Mouse (Mus musculus) neural tube, embryonic 15.5 days (tissue): ENCODE measurements around the gene Piwil1. TPM values are rescaled to one million over a fixed set of nuclear protein-coding genes. Genes with fewer than 3 reads are reported as not detected.
A peak's percentile ranks its signal among the peaks of the same experiment; 100 is the strongest.

ENCODE experiments used
- ATAC-seq: fragments of 200-750 bp; cut with Nextera tagmentation; 2 replicates; pipeline ENCODE4 v1.8.0; 2017; ENCODE audit warnings: mild to moderate bottlenecking, moderate TSS enrichment, moderate library complexity; ENCODE audit not compliant: low FRiP score
- H3K27ac ChIP-seq: fragments of 300-500 bp; sonication (generic); replicated peaks from 2 replicates; pipeline ENCODE4 v1.5.1; 2015; ENCODE audit warnings: mild to moderate bottlenecking, inconsistent platforms
- H3K27me3 ChIP-seq: fragments of 300-500 bp; sonication (generic); replicated peaks from 2 replicates; pipeline ENCODE4 v1.6.1; 2015; ENCODE audit warnings: inconsistent platforms
- H3K36me3 ChIP-seq: fragments of 300-500 bp; sonication (generic); 2 replicates; pipeline ENCODE4 v1.6.1; 2015; ENCODE audit warnings: inconsistent platforms
- H3K4me1 ChIP-seq: fragments of 300-500 bp; sonication (generic); 2 replicates; pipeline ENCODE4 v1.6.1; 2015; ENCODE audit warnings: inconsistent platforms
- H3K4me2 ChIP-seq: fragments of 300-500 bp; sonication (generic); 2 replicates; pipeline ENCODE4 v1.6.1; 2015; ENCODE audit warnings: inconsistent platforms, mild to moderate bottlenecking, moderate library complexity
- H3K4me3 ChIP-seq: fragments of 300-500 bp; sonication (generic); replicated peaks from 2 replicates; pipeline ENCODE4 v1.5.1; 2015; ENCODE audit warnings: mild to moderate bottlenecking, inconsistent platforms
- H3K9ac ChIP-seq: fragments of 300-500 bp; sonication (generic); replicated peaks from 2 replicates; pipeline ENCODE4 v1.6.1; 2015; ENCODE audit warnings: mild to moderate bottlenecking, inconsistent platforms
- H3K9me3 ChIP-seq: fragments of 300-500 bp; sonication (generic); replicated peaks from 2 replicates; pipeline ENCODE4 v1.6.1; 2016; ENCODE audit warnings: inconsistent platforms
- WGBS: fragments of 180-500 bp; shearing (Covaris S2); methylation state at CpG from one replicate; pipeline ENCODE4 v1.1.7; 2015; ENCODE audit warnings: mixed read lengths; 5-methylcytosine and 5-hydroxymethylcytosine counted together
- polyA plus RNA-seq: library from polyadenylated mRNA; unstranded; fragments of >200 nt; fragmentation: Nextera tagmentation; extraction: Ambion mirVana; gene quantifications from 2 replicates; pipeline ENCODE4 v1.2.1, GENCODE M21; 2015

Piwil1 gene
- polyA plus RNA-seq, 1 experiment from 2014 or later = 0.33 TPM

DNA sequence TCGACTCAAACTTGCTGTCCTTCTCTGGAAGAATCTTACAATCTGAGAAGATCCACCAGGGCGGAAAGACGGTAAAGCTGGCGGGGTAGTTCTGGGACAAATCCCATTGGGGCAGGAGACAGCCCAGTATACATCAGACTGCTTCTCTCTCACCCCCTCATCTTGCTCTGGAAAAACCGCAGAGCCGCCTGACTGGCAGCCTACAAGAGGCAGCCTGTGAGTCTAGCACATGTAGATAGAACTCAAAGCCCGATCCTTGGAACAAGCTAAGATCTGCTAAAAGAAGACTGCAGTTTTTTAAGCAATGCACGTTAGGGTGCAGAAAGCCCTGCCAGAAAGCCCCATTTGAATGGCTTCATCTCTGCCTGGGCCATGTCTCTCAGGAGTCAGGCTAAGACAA, 43.9 kb downstream of the Piwil1 start:
- WGBS = 85% methylated on average over 8 of the region's 8 CpGs
- H3K27me3 ChIP-seq = no peaks in the 10 kb centered on the region
- no peak for ATAC-seq

DNA sequence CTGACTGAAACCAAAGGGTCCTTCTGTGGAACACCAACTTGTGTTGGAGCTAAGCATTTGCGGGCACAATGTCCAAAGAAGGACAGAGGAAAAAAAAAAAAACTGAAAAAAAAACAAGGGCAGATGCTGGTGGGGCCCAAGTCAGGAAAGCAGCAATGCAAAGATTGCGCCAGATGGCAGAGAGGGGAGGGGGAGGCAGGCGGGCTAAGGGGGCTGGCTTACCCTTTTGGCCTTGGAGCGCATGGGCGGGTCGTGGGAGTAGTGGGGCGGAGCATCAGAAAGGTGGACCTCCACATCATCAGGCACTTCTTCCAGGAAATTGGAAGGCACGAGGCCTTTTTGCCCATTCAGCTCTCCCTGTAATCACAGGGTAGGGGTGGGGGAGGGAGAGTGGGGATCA, 58.8 kb downstream of the Piwil1 start:
- H3K27me3 ChIP-seq = no peaks in the 10 kb centered on the region
- no peak overlapping the region for H3K4me2 ChIP-seq
- no peak overlapping the region for H3K9ac ChIP-seq
- no peak overlapping the region for H3K4me3 ChIP-seq
- H3K9me3 ChIP-seq = no peaks in the 10 kb centered on the region
- no peak overlapping the region for H3K27ac ChIP-seq
- H3K4me1 ChIP-seq = peaks cover 9% of the 10 kb centered on the region
- H3K36me3 ChIP-seq = peaks cover 4% of the 10 kb centered on the region; the same call in 1 of the 2 replicates
- 45% methylated on average over 8 of the region's 8 CpGs for WGBS
- no peak for ATAC-seq

More for the DNA sequence above, 43.9 kb downstream of the Piwil1 start:
- H3K4me1 ChIP-seq = 0 out of 2 replicates have a peak, but pooled peaks cover 3% of the 10 kb centered on the region
- no peak overlapping the region for H3K4me2 ChIP-seq
- H3K4me3 ChIP-seq = no peak overlapping the region
- no peak overlapping the region for H3K9ac ChIP-seq
- no peaks in the 10 kb centered on the region for H3K9me3 ChIP-seq
- H3K36me3 ChIP-seq = no peaks in the 10 kb centered on the region
- no peak overlapping the region for H3K27ac ChIP-seq

DNA sequence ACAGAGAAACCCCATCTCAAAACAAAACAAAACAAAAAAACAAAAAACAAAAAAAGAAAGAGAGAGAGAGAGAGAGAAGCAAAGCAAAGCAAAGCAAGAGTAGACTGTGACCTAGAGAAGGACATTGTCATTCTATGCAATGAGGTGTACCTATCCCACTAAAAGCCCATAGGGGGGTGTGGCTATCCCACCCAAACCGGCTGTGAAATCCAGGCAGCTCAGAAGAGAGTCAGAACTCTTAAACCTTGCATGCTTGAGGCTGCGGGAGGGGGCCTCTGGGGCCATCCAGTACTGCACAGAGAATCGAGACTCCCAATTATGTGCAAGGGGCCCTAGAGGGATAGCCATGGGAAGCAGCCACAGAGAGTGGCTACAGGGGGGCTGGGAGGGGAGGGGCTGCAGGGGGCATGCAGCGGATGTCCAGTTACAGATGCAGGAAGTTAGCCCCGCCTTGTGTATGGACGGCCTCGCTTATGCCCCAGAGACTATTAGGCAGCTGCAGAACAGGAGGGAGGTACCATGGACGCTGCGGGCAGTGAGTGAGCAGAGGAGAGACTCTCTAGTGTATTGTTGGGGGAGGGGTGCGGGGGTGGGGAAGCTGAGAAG, 66.8 kb downstream of the Piwil1 start:
- Histone ChIP-seq H3K36me3 (peaks cover 25% of the 10 kb centered on the region), H3K4me2 (peak overlapping the region; percentile 35), H3K27ac (no peak overlapping the region), H3K4me1 (peaks cover 4% of the 10 kb centered on the region; the same call in 1 of the 2 replicates), H3K27me3 (no peaks in the 10 kb centered on the region), H3K4me3 (no peak overlapping the region), H3K9me3 (no peaks in the 10 kb centered on the region), H3K9ac (no peak overlapping the region)
- 8% methylated on average over 10 of the region's 10 CpGs for WGBS
- no peak for ATAC-seq

DNA sequence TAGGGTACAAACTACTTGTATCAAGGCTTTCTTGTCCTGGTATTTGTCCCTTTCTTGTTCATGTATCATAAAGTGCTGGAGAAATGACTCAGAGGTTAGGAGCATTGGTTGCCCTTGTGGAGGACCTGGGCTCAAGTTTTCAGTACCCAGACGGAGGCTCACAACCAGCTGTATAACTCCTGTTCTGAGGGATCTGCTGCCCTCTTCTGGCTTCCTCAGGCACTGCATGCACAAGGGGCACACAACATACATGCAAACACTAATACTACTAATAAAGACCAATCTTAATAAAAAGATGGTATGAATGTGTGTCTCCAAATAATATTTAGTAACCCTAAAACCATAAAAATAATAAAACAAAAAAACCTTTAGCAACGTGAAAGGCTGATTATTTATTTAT, 74.1 kb downstream of the Piwil1 start:
- H3K9me3 ChIP-seq = no peaks in the 10 kb centered on the region
- WGBS = 71% methylated on average over 2 of the region's 2 CpGs
- no peak for ATAC-seq

DNA sequence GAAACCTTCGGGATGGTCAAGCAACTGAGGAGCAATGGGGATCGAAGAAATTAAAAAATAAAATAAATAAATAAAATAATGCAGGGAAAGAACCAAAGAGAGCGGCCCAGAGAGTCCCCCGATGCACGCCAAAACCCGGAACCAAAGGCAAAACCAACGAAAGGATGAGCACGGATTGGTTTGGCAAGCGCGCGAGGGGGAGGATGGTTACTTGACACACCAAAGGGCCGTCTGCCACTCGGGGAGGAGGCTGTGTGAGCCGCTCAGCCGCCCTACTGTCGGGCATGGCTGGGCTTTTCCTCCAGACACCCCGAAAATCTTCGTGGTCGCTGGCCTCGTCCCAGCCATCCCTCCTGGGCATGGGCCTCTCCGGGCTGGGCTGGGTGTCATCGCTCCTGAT, 79.3 kb downstream of the Piwil1 start:
- H3K27ac ChIP-seq = no peak overlapping the region
- H3K9ac ChIP-seq = no peak overlapping the region
- no peaks in the 10 kb centered on the region for H3K4me1 ChIP-seq
- no peaks in the 10 kb centered on the region for H3K27me3 ChIP-seq
- peaks cover 25% of the 10 kb centered on the region for H3K36me3 ChIP-seq
- no peak overlapping the region for H3K4me3 ChIP-seq
- no peak for ATAC-seq
- H3K9me3 ChIP-seq = no peaks in the 10 kb centered on the region
- WGBS = 68% methylated on average over 22 of the region's 22 CpGs
- H3K4me2 ChIP-seq = no peak overlapping the region

More for the DNA sequence above, 74.1 kb downstream of the Piwil1 start:
- H3K4me1 ChIP-seq = no peaks in the 10 kb centered on the region
- no peak overlapping the region for H3K4me3 ChIP-seq
- no peak overlapping the region for H3K9ac ChIP-seq
- no peaks in the 10 kb centered on the region for H3K27me3 ChIP-seq
- H3K36me3 ChIP-seq = peaks cover 52% of the 10 kb centered on the region
- H3K4me2 ChIP-seq = no peak overlapping the region
- no peak overlapping the region for H3K27ac ChIP-seq

DNA sequence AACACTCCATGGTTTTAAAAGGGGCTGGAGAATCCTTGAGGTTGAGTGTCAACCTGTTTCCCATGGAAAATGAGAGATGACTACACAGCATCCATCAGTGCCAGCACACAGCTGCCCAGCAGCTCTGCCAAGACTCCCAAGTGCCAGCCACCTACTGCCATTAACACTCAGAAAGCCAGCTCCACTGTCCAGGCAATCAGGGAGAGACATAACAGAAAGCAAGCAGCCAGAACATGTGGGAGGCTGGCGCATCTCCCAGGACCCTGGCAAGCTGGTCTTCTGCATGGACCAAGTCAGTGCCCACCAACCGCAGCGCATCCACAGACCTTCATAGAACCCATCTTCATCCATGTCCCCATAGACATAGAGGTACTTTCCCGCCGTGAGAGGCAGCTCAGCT, 98.3 kb downstream of the Piwil1 start:
- Histone ChIP-seq H3K4me2 (no peak overlapping the region), H3K27me3 (no peaks in the 10 kb centered on the region), H3K27ac (no peak overlapping the region), H3K4me3 (no peak overlapping the region), H3K9me3 (no peaks in the 10 kb centered on the region; the same call in 1 of the 2 replicates), H3K36me3 (peaks cover 41% of the 10 kb centered on the region), H3K4me1 (no peaks in the 10 kb centered on the region), H3K9ac (no peak overlapping the region)
- WGBS = 95% methylated on average over 5 of the region's 5 CpGs
- ATAC-seq = no peak

Other genes with a start within 250 kb of the Piwil1 start
- 2.1 and 2.3 TPM in 2 replicates for gene Fzd10, start 101.7 kb upstream of the Piwil1 start, polyA plus RNA-seq